Mouse (Mus musculus) brain, embryonic 14.5 days (tissue): ENCODE results near the gene Mapk1ip1.

Source experiments
- CTCF ChIP-seq: fragments of 200-500 bp; IDR thresholded peaks from 2 replicates; pipeline ENCODE4 v1.5.1; 2012; ENCODE audit warnings: inconsistent platforms, mild to moderate bottlenecking, moderate library complexity, borderline replicate concordance; ENCODE audit not compliant: insufficient read depth, insufficient read length; ENCODE audit errors: extremely low read depth
- POLR2A ChIP-seq: fragments of 200-500 bp; IDR thresholded peaks from 2 replicates; pipeline ENCODE4 v1.6.1; 2012; ENCODE audit warnings: mild to moderate bottlenecking, inconsistent platforms, borderline replicate concordance; ENCODE audit not compliant: poor library complexity, insufficient read depth, insufficient read length, severe bottlenecking; ENCODE audit errors: extremely low read depth

- no peak for TF ChIP-seq CTCF
- no peak for TF ChIP-seq POLR2A
Measured at GRCm38 (mm10) chr7:138813213-138813875, 32.7 kb downstream of the Mapk1ip1 start.
